Mouse (Mus musculus): ENCODE measurements around the gene Fibp.

Fibp gene

GRCm38 (mm10) chr19:5460465-5460911 is at the start of gene Fibp:
Gene Fibp, plus strand, starts transcription at chr19:5460615.
- peak; percentile 68 to 83 for DNase-seq

- no peak for DNase-seq
Measured at GRCm38 (mm10) chr19:5410641-5411040, 49.8 kb upstream of the Fibp start.

GRCm38 (mm10) chr19:5411961-5412360 is 48.5 kb upstream of the Fibp start:
- DNase-seq: no peak

GRCm38 (mm10) chr19:5413840-5414239 is 46.6 kb upstream of the Fibp start:
- no peak for DNase-seq

- DNase-seq: no peak
Measured at GRCm38 (mm10) chr19:5414534-5414957, 45.9 kb upstream of the Fibp start.

- no peak for DNase-seq
Measured at GRCm38 (mm10) chr19:5418750-5419466, 41.5 kb upstream of the Fibp start.

- no peak for DNase-seq
Measured at GRCm38 (mm10) chr19:5419630-5420029, 40.8 kb upstream of the Fibp start.

- no peak for DNase-seq
Measured at GRCm38 (mm10) chr19:5420579-5420978, 39.8 kb upstream of the Fibp start.

GRCm38 (mm10) chr19:5421784-5422183 is 38.6 kb upstream of the Fibp start:
- no peak for DNase-seq

GRCm38 (mm10) chr19:5422267-5422666 is 38.1 kb upstream of the Fibp start:
- no peak for DNase-seq

- DNase-seq: no peak
Measured at GRCm38 (mm10) chr19:5422895-5423443, 37.4 kb upstream of the Fibp start.

GRCm38 (mm10) chr19:5423561-5423960 is 36.9 kb upstream of the Fibp start:
- DNase-seq: no peak

- DNase-seq: peak; percentile 72 to 74
Measured at GRCm38 (mm10) chr19:5424092-5424781, 36.2 kb upstream of the Fibp start.

- DNase-seq: peak; percentile 90 to 95
Measured at GRCm38 (mm10) chr19:5424782-5425741, 35.4 kb upstream of the Fibp start, which contains the start of the genes Drap1 and AI837181. Gene Drap1, minus strand, starts transcription at chr19:5424979. Gene AI837181, plus strand, starts transcription at chr19:5425144.

- no peak for DNase-seq
Measured at GRCm38 (mm10) chr19:5425906-5426565, 34.4 kb upstream of the Fibp start.

GRCm38 (mm10) chr19:5426640-5427290 is 33.6 kb upstream of the Fibp start:
- no peak for DNase-seq

- DNase-seq: peak in 1 of 2 experiments; percentile 26
Measured at GRCm38 (mm10) chr19:5428083-5428482, 32.3 kb upstream of the Fibp start.

GRCm38 (mm10) chr19:5429219-5429618 is 31.2 kb upstream of the Fibp start:
- no peak for DNase-seq

GRCm38 (mm10) chr19:5429806-5430205 is 30.6 kb upstream of the Fibp start:
- DNase-seq: no peak

GRCm38 (mm10) chr19:5430408-5430807 is 30.0 kb upstream of the Fibp start:
- no peak for DNase-seq

- no peak for DNase-seq
Measured at GRCm38 (mm10) chr19:5431911-5432464, 28.4 kb upstream of the Fibp start.
